Mouse (Mus musculus) forebrain, embryonic 13.5 days (tissue): ENCODE measurements at regions not wholly inside any gene's neighbourhood (a gene's known extent, or its start where the extent isn't known, plus 50 kb on each side); places are given as distances from the start of the nearest gene placed in this dataset.

Experiments
- ATAC-seq: fragments of 200-750 bp; cut with Nextera tagmentation; 2 replicates; pipeline ENCODE4 v1.8.0; 2017
- H3K27ac ChIP-seq: fragments of 300-500 bp; sonication (generic); 2 replicates; pipeline ENCODE4 v1.5.1; 2015; ENCODE audit warnings: inconsistent platforms, mild to moderate bottlenecking, moderate library complexity
- H3K27me3 ChIP-seq: fragments of 300-500 bp; sonication (generic); 2 replicates; pipeline ENCODE4 v1.6.1; 2015; ENCODE audit warnings: mild to moderate bottlenecking, inconsistent platforms
- H3K36me3 ChIP-seq: fragments of 300-500 bp; sonication (generic); 2 replicates; pipeline ENCODE4 v1.6.1; 2015; ENCODE audit warnings: mild to moderate bottlenecking, inconsistent platforms; ENCODE audit not compliant: poor library complexity, severe bottlenecking
- H3K4me1 ChIP-seq: fragments of 300-500 bp; sonication (generic); 2 replicates; pipeline ENCODE4 v1.6.1; 2015; ENCODE audit warnings: inconsistent platforms
- H3K4me2 ChIP-seq: fragments of 300-500 bp; sonication (generic); 2 replicates; pipeline ENCODE4 v1.6.1; 2015; ENCODE audit warnings: inconsistent platforms, mild to moderate bottlenecking, moderate library complexity
- H3K4me3 ChIP-seq: fragments of 300-500 bp; sonication (generic); 2 replicates; pipeline ENCODE4 v1.5.1; 2015; ENCODE audit warnings: mild to moderate bottlenecking, inconsistent platforms
- H3K9ac ChIP-seq: fragments of 300-500 bp; sonication (generic); 2 replicates; pipeline ENCODE4 v1.6.1; 2015; ENCODE audit warnings: mild to moderate bottlenecking, inconsistent platforms
- H3K9me3 ChIP-seq: fragments of 300-500 bp; sonication (generic); replicated peaks from 2 replicates; pipeline ENCODE4 v1.6.1; 2016; ENCODE audit warnings: inconsistent platforms
- WGBS: fragments of 180-500 bp; shearing (Covaris S2); methylation state at CpG from one replicate; pipeline ENCODE4 v1.1.7; 2015; 5-methylcytosine and 5-hydroxymethylcytosine counted together

- H3K4me2 ChIP-seq, result no peak overlapping the region
- no peaks in the 10 kb centered on the region for H3K27me3 ChIP-seq
- 76% methylated on average over 6 of the region's 6 CpGs for WGBS
- H3K4me1 ChIP-seq, result peaks cover 8% of the 10 kb centered on the region
- H3K9me3 ChIP-seq, result no peaks in the 10 kb centered on the region
- no peak overlapping the region for H3K4me3 ChIP-seq
- no peaks in the 10 kb centered on the region for H3K36me3 ChIP-seq
- no peak for ATAC-seq
- H3K9ac ChIP-seq, result no peak overlapping the region
- no peak overlapping the region for H3K27ac ChIP-seq
Measured at GRCm38 (mm10) chr4:153752791-153753190, 204.2 kb upstream of the A430005L14Rik start.

- ATAC-seq, result no peak
Measured at GRCm38 (mm10) chr4:153758323-153758722, 198.7 kb upstream of the A430005L14Rik start.

GRCm38 (mm10) chr4:153758781-153759180, 198.3 kb upstream of the A430005L14Rik start:
- no peak overlapping the region for H3K4me2 ChIP-seq
- ATAC-seq, result no peak
- H3K27ac ChIP-seq, result no peak overlapping the region
- H3K27me3 ChIP-seq, result no peaks in the 10 kb centered on the region
- no peaks in the 10 kb centered on the region for H3K36me3 ChIP-seq
- no peaks in the 10 kb centered on the region for H3K4me1 ChIP-seq
- H3K9me3 ChIP-seq, result 0 out of 2 replicates have a peak, but pooled peaks cover 3% of the 10 kb centered on the region
- no peak overlapping the region for H3K4me3 ChIP-seq
- H3K9ac ChIP-seq, result no peak overlapping the region
- 79% methylated on average over 8 of the region's 8 CpGs for WGBS

More at GRCm38 (mm10) chr4:153758323-153758722, 198.7 kb upstream of the A430005L14Rik start:
- no peak overlapping the region for H3K27ac ChIP-seq
- 0 out of 2 replicates have a peak, but pooled peaks cover 3% of the 10 kb centered on the region for H3K9me3 ChIP-seq
- no peak overlapping the region for H3K9ac ChIP-seq
- H3K27me3 ChIP-seq, result no peaks in the 10 kb centered on the region
- no peak overlapping the region for H3K4me2 ChIP-seq
- H3K4me1 ChIP-seq, result no peaks in the 10 kb centered on the region
- 97% methylated on average over 6 of the region's 6 CpGs for WGBS
- no peak overlapping the region for H3K4me3 ChIP-seq
- no peaks in the 10 kb centered on the region for H3K36me3 ChIP-seq

GRCm38 (mm10) chr4:153760934-153761333, 196.1 kb upstream of the A430005L14Rik start:
- Histone ChIP-seq H3K4me3 (no peak overlapping the region), H3K27me3 (no peaks in the 10 kb centered on the region), H3K36me3 (no peaks in the 10 kb centered on the region), H3K4me1 (no peaks in the 10 kb centered on the region), H3K4me2 (no peak overlapping the region), H3K9me3 (0 out of 2 replicates have a peak, but pooled peaks cover 3% of the 10 kb centered on the region), H3K27ac (no peak overlapping the region), H3K9ac (no peak overlapping the region)
- no peak for ATAC-seq
- 96% methylated on average over 4 of the region's 4 CpGs for WGBS

- no peak for ATAC-seq
- H3K4me1 ChIP-seq, result no peaks in the 10 kb centered on the region
- 0 out of 2 replicates have a peak, but pooled peaks cover 3% of the 10 kb centered on the region for H3K9me3 ChIP-seq
- no peaks in the 10 kb centered on the region for H3K27me3 ChIP-seq
- H3K9ac ChIP-seq, result no peak overlapping the region
- H3K4me2 ChIP-seq, result no peak overlapping the region
- WGBS, result 58% methylated on average over 10 of the region's 10 CpGs
- H3K4me3 ChIP-seq, result no peak overlapping the region
- no peaks in the 10 kb centered on the region for H3K36me3 ChIP-seq
- H3K27ac ChIP-seq, result no peak overlapping the region
Measured at GRCm38 (mm10) chr4:153763413-153763812, 193.6 kb upstream of the A430005L14Rik start.

- no peaks in the 10 kb centered on the region for H3K9me3 ChIP-seq
- H3K4me1 ChIP-seq, result 0 out of 2 replicates have a peak, but pooled peaks cover 18% of the 10 kb centered on the region
- H3K27ac ChIP-seq, result no peak overlapping the region
- H3K4me2 ChIP-seq, result no peak overlapping the region
- WGBS, result 70% methylated on average over 9 of the region's 9 CpGs
- H3K36me3 ChIP-seq, result no peaks in the 10 kb centered on the region
- H3K27me3 ChIP-seq, result no peaks in the 10 kb centered on the region
- no peak overlapping the region for H3K4me3 ChIP-seq
- H3K9ac ChIP-seq, result no peak overlapping the region
- no peak for ATAC-seq
Measured at GRCm38 (mm10) chr4:153767713-153768112, 189.3 kb upstream of the A430005L14Rik start.

- Histone ChIP-seq H3K4me1 (0 out of 2 replicates have a peak, but pooled peaks cover 18% of the 10 kb centered on the region), H3K4me3 (no peak overlapping the region), H3K4me2 (no peak overlapping the region), H3K9ac (no peak overlapping the region), H3K9me3 (no peaks in the 10 kb centered on the region), H3K27me3 (no peaks in the 10 kb centered on the region), H3K36me3 (no peaks in the 10 kb centered on the region), H3K27ac (no peak overlapping the region)
- no peak for ATAC-seq
- 70% methylated on average over 3 of the region's 3 CpGs for WGBS
Measured at GRCm38 (mm10) chr4:153768350-153768749, 188.7 kb upstream of the A430005L14Rik start.

GRCm38 (mm10) chr4:153770675-153771074, 186.4 kb upstream of the A430005L14Rik start:
- H3K9me3 ChIP-seq, result no peaks in the 10 kb centered on the region
- ATAC-seq, result no peak
- no peak overlapping the region for H3K9ac ChIP-seq
- no peaks in the 10 kb centered on the region for H3K27me3 ChIP-seq
- H3K4me2 ChIP-seq, result no peak overlapping the region
- 0 out of 2 replicates have a peak, but pooled peaks cover 18% of the 10 kb centered on the region for H3K4me1 ChIP-seq
- no peaks in the 10 kb centered on the region for H3K36me3 ChIP-seq
- H3K27ac ChIP-seq, result no peak overlapping the region
- H3K4me3 ChIP-seq, result no peak overlapping the region
- 49% methylated on average over 5 of the region's 5 CpGs for WGBS

GRCm38 (mm10) chr4:153780501-153780900, 176.5 kb upstream of the A430005L14Rik start:
- no peak overlapping the region for H3K9ac ChIP-seq
- no peaks in the 10 kb centered on the region for H3K27me3 ChIP-seq
- no peak overlapping the region for H3K4me2 ChIP-seq
- H3K27ac ChIP-seq, result no peak overlapping the region
- peaks cover 4% of the 10 kb centered on the region for H3K4me1 ChIP-seq
- no peak overlapping the region for H3K4me3 ChIP-seq
- H3K9me3 ChIP-seq, result no peaks in the 10 kb centered on the region
- no peaks in the 10 kb centered on the region for H3K36me3 ChIP-seq
- WGBS, result 83% methylated on average over 2 of the region's 2 CpGs
- no peak for ATAC-seq

GRCm38 (mm10) chr4:153781271-153781670, 175.8 kb upstream of the A430005L14Rik start:
- WGBS, result 80% methylated on average over 7 of the region's 7 CpGs
- Histone ChIP-seq H3K4me3 (no peak overlapping the region), H3K27ac (no peak overlapping the region), H3K36me3 (no peaks in the 10 kb centered on the region), H3K4me1 (peaks cover 10% of the 10 kb centered on the region), H3K9me3 (no peaks in the 10 kb centered on the region), H3K9ac (no peak overlapping the region), H3K4me2 (no peak overlapping the region), H3K27me3 (no peaks in the 10 kb centered on the region)
- ATAC-seq, result no peak

- Histone ChIP-seq H3K4me3 (no peak overlapping the region), H3K9ac (no peak overlapping the region), H3K27me3 (no peaks in the 10 kb centered on the region), H3K4me2 (no peak overlapping the region), H3K9me3 (no peaks in the 10 kb centered on the region), H3K27ac (no peak overlapping the region), H3K36me3 (no peaks in the 10 kb centered on the region), H3K4me1 (peaks cover 10% of the 10 kb centered on the region)
- 83% methylated on average over 10 of the region's 10 CpGs for WGBS
- no peak for ATAC-seq
Measured at GRCm38 (mm10) chr4:153781981-153782521, 175.0 kb upstream of the A430005L14Rik start.

- H3K9me3 ChIP-seq, result no peaks in the 10 kb centered on the region
- 79% methylated on average over 11 of the region's 11 CpGs for WGBS
- H3K27me3 ChIP-seq, result no peaks in the 10 kb centered on the region
- H3K4me3 ChIP-seq, result no peak overlapping the region
- H3K4me2 ChIP-seq, result no peak overlapping the region
- H3K9ac ChIP-seq, result no peak overlapping the region
- H3K36me3 ChIP-seq, result no peaks in the 10 kb centered on the region
- no peak for ATAC-seq
- peaks cover 16% of the 10 kb centered on the region for H3K4me1 ChIP-seq
- no peak overlapping the region for H3K27ac ChIP-seq
Measured at GRCm38 (mm10) chr4:153784401-153784800, 172.6 kb upstream of the A430005L14Rik start.

GRCm38 (mm10) chr4:153785564-153785963, 171.5 kb upstream of the A430005L14Rik start:
- ATAC-seq, result no peak
- Histone ChIP-seq H3K9me3 (no peaks in the 10 kb centered on the region), H3K4me1 (peaks cover 16% of the 10 kb centered on the region), H3K36me3 (no peaks in the 10 kb centered on the region), H3K4me3 (no peak overlapping the region), H3K27ac (no peak overlapping the region; the same call in 1 of the 2 replicates), H3K4me2 (no peak overlapping the region), H3K27me3 (no peaks in the 10 kb centered on the region), H3K9ac (no peak overlapping the region)
- 31% methylated on average over 4 of the region's 4 CpGs for WGBS
